Mouse (Mus musculus) hindbrain, embryonic 11.5 days (tissue): ENCODE data around the gene Vti1a. TPM values are rescaled to one million over a fixed set of nuclear protein-coding genes. Genes with fewer than 3 reads are reported as not detected.

Experiments used
- ATAC-seq: fragments of 200-750 bp; cut with Nextera tagmentation; 2 replicates; pipeline ENCODE4 v1.8.0; 2017; ENCODE audit warnings: mild to moderate bottlenecking, moderate TSS enrichment, moderate library complexity; ENCODE audit not compliant: low FRiP score
- DNase-seq: peaks from one replicate; pipeline ENCODE4 v3.0.0-alpha.2; 2015; ENCODE audit warnings: low spot score
- H3K27ac ChIP-seq: fragments of 300-500 bp; sonication (generic); 2 replicates; pipeline ENCODE4 v1.5.1; 2014; ENCODE audit warnings: mild to moderate bottlenecking, low read depth, low read length
- H3K27me3 ChIP-seq: fragments of 300-500 bp; sonication (generic); 2 replicates; pipeline ENCODE4 v1.6.1; 2014; ENCODE audit warnings: mild to moderate bottlenecking, low read length, moderate library complexity, mixed read lengths; ENCODE audit not compliant: control insufficient read depth, insufficient read depth
- H3K36me3 ChIP-seq: fragments of 300-500 bp; sonication (generic); 2 replicates; pipeline ENCODE4 v1.6.1; 2014; ENCODE audit warnings: mild to moderate bottlenecking, low read length, moderate library complexity, mixed read lengths; ENCODE audit not compliant: control insufficient read depth, insufficient read depth
- H3K4me1 ChIP-seq: fragments of 300-500 bp; sonication (generic); replicated peaks from 2 replicates; pipeline ENCODE4 v1.6.1; 2014; ENCODE audit warnings: low read length, mixed read lengths; ENCODE audit not compliant: control insufficient read depth, insufficient read depth
- H3K4me2 ChIP-seq: fragments of 300-500 bp; sonication (generic); replicated peaks from 2 replicates; pipeline ENCODE4 v1.6.1; 2014; ENCODE audit warnings: mild to moderate bottlenecking, low read depth, low read length
- H3K4me3 ChIP-seq: fragments of 300-500 bp; sonication (generic); 2 replicates; pipeline ENCODE4 v1.5.1; 2014; ENCODE audit warnings: low read depth, low read length
- H3K9ac ChIP-seq: fragments of 300-500 bp; sonication (generic); 2 replicates; pipeline ENCODE4 v1.6.1; 2014; ENCODE audit warnings: low read depth, low read length
- H3K9me3 ChIP-seq: fragments of 300-500 bp; sonication (generic); 2 replicates; pipeline ENCODE4 v1.6.1; 2016; ENCODE audit warnings: low read length; ENCODE audit not compliant: control insufficient read depth
- WGBS: fragments of 180-500 bp; shearing (Covaris S2); extraction: QIAGEN DNeasy Blood & Tissue Kit; methylation state at CpG from one replicate; pipeline ENCODE4 v1.1.7; 2014; 5-methylcytosine and 5-hydroxymethylcytosine counted together
- polyA plus RNA-seq: library from polyadenylated mRNA; unstranded; fragments of >200 nt; fragmentation: Nextera tagmentation; extraction: Ambion mirVana; gene quantifications from 2 replicates; pipeline ENCODE4 v1.2.1, GENCODE M21; 2014

Gene Vti1a
- polyA plus RNA-seq, 1 experiment from 2014 or later = 27.8 TPM

DNA sequence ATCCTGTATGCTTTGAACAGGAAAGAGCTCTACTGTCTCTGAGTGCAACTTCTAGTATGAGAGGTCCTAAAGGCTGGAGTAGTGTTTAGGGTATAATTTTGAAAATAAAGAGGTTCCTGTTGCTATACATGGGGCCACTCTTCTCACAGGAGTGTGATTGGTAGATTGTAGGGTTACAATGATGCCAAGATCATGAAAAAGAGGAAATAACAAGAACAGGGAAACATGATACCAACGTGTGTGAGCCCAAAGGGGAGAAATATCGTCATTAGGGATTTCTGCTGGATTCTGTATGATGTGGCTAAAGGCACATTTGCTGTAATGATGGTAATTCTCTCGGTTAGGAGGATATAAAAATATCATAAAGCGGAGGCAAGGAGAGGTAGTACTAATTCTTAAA lies 30.1 kb upstream of the Vti1a start:
- Histone ChIP-seq H3K36me3 (no peaks in the 10 kb centered on the region), H3K27me3 (no peaks in the 10 kb centered on the region), H3K4me3 (no peak overlapping the region), H3K27ac (no peak overlapping the region), H3K4me2 (no peak overlapping the region), H3K9ac (no peak overlapping the region), H3K4me1 (no peaks in the 10 kb centered on the region), H3K9me3 (no peaks in the 10 kb centered on the region)
- DNase-seq (no peak), ATAC-seq (no peak)
- WGBS = 84% methylated on average over 4 of the region's 4 CpGs

DNA sequence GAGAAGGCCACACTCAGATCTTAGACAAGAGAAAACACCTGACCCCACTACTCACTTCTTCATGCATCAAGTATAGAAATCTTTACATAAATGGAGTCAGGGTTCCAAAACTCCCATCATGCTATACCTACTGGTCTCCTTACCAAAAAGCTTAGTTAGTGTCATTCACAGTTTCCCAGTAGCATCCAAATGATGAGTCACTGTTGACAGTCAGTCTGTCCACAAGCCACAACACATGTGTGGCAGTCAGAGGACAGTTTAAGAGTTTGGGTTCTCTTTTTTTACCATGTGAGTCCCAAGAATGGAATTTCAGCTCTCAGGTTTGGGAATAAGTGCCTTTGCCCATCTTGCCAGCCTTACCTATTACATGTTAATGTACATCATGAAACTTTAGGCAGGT lies 27.1 kb upstream of the Vti1a start:
- no peaks in the 10 kb centered on the region for H3K36me3 ChIP-seq
- ATAC-seq = no peak
- H3K27ac ChIP-seq = no peak overlapping the region
- no peaks in the 10 kb centered on the region for H3K9me3 ChIP-seq
- no peak overlapping the region for H3K4me2 ChIP-seq
- H3K4me1 ChIP-seq = no peaks in the 10 kb centered on the region
- H3K9ac ChIP-seq = no peak overlapping the region
- no peak overlapping the region for H3K4me3 ChIP-seq
- DNase-seq = no peak
- H3K27me3 ChIP-seq = no peaks in the 10 kb centered on the region

DNA sequence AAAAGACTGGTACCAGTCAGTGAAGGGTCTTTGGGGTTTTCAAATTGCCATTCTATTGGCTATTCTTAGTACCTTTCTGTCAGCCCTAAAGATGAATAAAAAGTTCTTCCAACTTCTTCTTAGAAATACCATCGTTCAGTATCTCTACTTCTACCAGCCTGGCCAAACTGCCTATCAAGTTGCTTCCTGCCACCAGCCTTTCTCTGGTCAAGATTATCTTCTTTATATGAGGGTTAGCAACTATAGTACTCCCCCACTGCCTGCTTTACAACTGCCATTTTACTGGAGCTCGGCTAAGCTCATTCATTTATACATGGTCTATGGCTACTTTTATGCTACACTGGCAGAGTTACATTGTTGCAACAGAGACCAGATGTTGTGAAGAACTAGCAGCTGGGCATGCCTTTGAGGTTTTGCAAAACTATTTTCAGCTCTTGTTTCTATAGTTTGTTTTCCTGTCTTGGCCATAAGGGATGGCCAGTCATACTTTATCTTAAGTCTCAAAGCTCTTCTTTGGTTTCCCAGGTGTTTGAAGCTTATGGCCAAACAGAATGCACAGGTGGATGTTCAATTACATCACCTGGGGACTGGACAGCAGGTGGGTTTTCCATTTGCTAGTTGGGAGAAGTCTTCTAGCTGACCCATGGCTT lies 25.3 kb upstream of the Vti1a start:
- WGBS = 85% methylated on average over 2 of the region's 2 CpGs
- no peak overlapping the region for H3K4me3 ChIP-seq
- ATAC-seq (no peak), DNase-seq (no peak)
- H3K9me3 ChIP-seq = no peaks in the 10 kb centered on the region
- H3K27me3 ChIP-seq = no peaks in the 10 kb centered on the region
- no peak overlapping the region for H3K4me2 ChIP-seq
- no peaks in the 10 kb centered on the region for H3K4me1 ChIP-seq
- no peaks in the 10 kb centered on the region for H3K36me3 ChIP-seq
- H3K9ac ChIP-seq = no peak overlapping the region
- H3K27ac ChIP-seq = no peak overlapping the region

DNA sequence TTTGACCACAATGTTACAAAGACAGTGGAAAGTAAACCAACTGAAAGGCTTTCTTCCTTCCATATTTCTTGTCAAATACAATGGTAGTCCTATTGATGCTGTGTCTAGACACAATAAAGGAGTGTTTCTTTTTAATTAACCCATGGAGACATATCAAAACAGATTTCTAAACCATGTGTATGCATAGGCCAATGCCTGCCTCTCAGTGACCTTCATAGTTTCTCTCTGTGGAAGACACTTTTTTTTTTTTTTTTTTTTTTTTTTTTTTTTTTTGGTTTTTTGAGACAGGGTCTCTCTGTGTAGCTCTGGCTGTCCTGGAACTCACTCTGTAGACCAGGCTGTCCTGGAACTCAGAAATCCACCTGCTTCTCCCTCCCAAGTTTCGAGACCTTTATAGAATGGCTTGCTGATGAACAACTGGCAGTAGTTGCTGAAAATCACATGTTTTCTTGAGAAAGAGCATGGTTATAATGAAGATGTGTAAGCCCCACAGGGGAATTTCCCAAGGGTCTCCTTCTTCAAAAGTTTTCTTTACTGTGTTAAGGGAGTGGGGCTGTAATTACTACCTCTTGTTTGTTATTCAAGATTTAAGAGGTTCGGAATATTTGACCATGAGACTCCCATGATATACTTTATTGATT lies 23.8 kb upstream of the Vti1a start:
- Histone ChIP-seq H3K4me1 (no peaks in the 10 kb centered on the region), H3K27me3 (no peaks in the 10 kb centered on the region), H3K27ac (no peak overlapping the region), H3K4me3 (no peak overlapping the region), H3K4me2 (no peak overlapping the region), H3K9ac (no peak overlapping the region), H3K9me3 (no peaks in the 10 kb centered on the region), H3K36me3 (no peaks in the 10 kb centered on the region)
- ATAC-seq (no peak), DNase-seq (no peak)
- 90% methylated on average over 2 of the region's 2 CpGs for WGBS

DNA sequence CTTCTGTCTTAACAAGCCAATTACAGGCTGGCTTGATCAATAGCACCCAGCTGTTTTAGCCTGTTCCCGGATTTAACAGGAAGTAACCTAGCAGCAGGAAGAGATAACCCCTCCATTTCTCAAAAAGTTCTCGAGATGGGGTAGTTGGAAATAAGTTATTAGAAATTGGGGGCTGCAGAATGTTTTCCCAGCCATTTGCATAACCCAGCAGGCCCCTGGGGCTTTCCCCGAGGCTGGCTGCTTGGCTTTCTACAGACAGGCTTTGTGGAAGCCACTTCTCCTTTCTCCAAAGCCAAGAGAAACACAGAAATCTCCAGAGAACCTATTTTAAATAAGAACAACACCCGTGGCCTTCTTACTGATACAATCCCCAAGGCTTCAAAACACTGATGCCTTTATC lies 22.9 kb upstream of the Vti1a start:
- WGBS = 42% methylated on average over 4 of the region's 4 CpGs
- no peak for DNase-seq
- 0 out of 2 replicates have a peak overlapping the region, but pooled peaks have one; percentile 27 for H3K27ac ChIP-seq

DNA sequence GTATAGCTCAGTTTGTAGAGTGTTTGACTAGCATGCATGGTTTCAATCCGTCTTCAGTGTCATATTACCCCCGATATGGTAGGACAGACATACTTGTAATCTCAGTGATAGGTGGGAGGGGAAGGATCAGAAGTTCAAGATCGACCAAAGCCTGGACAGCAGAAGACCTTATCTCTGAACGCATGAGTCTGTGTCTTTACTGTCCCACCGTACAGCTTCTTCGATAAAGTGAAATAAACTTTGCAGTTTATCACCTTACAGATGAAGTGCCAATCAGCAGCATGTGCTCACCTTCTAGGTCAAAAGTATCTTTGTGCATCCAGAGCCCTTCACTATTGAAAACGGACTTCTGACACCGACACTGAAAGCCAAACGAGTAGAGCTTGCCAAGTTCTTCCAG lies 21.0 kb upstream of the Vti1a start:
- WGBS = 94% methylated on average over 9 of the region's 9 CpGs

More for the DNA sequence above, 22.9 kb upstream of the Vti1a start:
- H3K27me3 ChIP-seq = no peaks in the 10 kb centered on the region
- no peaks in the 10 kb centered on the region for H3K9me3 ChIP-seq
- no peaks in the 10 kb centered on the region for H3K4me1 ChIP-seq
- no peak overlapping the region for H3K4me2 ChIP-seq
- no peak overlapping the region for H3K9ac ChIP-seq
- no peak overlapping the region for H3K4me3 ChIP-seq
- H3K36me3 ChIP-seq = no peaks in the 10 kb centered on the region
- ATAC-seq = no peak

DNA sequence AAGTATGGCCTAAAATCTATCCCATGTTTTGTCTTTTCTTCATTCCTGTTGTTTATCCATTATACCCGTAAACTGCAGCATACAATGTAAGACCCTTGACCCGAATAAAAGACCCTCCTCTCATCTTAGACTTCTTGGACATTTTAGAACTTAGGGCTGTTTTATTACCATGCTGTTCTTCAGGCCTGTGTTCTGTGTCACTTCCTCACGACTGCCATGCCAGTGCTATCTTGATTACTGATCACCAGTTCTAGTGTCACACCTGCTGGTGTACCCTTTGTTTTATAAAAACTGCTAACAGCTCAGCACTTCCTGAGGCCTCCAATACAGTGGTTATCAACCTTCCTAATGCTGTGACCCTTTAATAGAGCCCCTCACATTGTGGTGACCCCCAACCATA lies 20.5 kb upstream of the Vti1a start:
- Histone ChIP-seq H3K9me3 (no peaks in the 10 kb centered on the region), H3K4me3 (no peak overlapping the region), H3K4me1 (no peaks in the 10 kb centered on the region), H3K4me2 (no peak overlapping the region), H3K27me3 (no peaks in the 10 kb centered on the region), H3K9ac (no peak overlapping the region), H3K36me3 (no peaks in the 10 kb centered on the region), H3K27ac (no peak overlapping the region)
- WGBS = 90% methylated on average over 3 of the region's 3 CpGs
- ATAC-seq = no peak
- DNase-seq = no peak

More for the DNA sequence above, 21.0 kb upstream of the Vti1a start:
- no peak for ATAC-seq
- Histone ChIP-seq H3K9me3 (no peaks in the 10 kb centered on the region), H3K27me3 (no peaks in the 10 kb centered on the region), H3K36me3 (no peaks in the 10 kb centered on the region), H3K4me1 (no peaks in the 10 kb centered on the region), H3K4me3 (no peak overlapping the region), H3K4me2 (no peak overlapping the region), H3K9ac (no peak overlapping the region), H3K27ac (no peak overlapping the region)
- no peak for DNase-seq

DNA sequence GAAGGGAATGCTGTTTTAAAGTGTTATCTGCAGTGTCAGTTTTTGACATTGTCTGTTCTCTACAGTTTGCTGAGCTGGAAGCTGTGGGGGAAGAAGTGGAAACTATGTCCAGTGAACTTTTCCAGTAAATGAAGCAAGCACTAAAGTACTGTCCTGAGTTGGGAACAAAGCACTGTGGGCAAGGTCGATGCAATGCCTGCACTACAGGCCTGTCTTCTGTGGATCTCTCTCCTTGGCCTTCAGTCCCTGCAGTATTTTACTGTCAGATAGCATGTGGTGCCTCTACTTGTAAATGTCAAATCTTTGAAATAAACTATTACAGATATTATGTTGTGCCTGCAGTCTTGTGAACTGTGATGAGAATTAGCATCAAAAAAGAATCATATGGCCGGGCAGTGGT lies 19.8 kb upstream of the Vti1a start:
- H3K27ac ChIP-seq = no peak overlapping the region
- WGBS = 94% methylated on average over 2 of the region's 2 CpGs
- H3K36me3 ChIP-seq = 0 out of 2 replicates have a peak, but pooled peaks cover 2% of the 10 kb centered on the region
- no peak overlapping the region for H3K4me2 ChIP-seq
- no peak overlapping the region for H3K9ac ChIP-seq
- H3K9me3 ChIP-seq = no peaks in the 10 kb centered on the region
- H3K4me3 ChIP-seq = no peak overlapping the region
- no peak for ATAC-seq
- no peaks in the 10 kb centered on the region for H3K4me1 ChIP-seq
- no peak for DNase-seq
- no peaks in the 10 kb centered on the region for H3K27me3 ChIP-seq

DNA sequence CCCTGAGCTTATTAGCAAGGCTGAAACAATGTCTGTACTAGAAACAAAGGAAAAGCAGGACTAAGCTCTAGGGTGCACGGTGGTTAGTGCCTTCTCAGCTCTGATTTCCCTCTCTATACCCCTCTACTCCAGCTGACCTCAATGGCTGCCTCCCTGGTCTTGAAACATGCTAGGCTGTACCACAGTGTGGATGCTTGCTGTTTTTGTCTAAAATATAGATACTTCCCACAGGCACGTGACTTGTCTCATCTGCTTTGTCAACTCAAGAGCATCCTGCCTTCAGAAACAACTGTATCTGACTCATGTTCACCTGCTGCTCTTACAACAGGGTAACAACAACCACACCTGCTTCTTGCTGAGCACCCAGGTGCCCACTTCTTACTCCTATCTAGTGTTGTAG lies 18.6 kb upstream of the Vti1a start:
- no peak overlapping the region for H3K4me3 ChIP-seq
- no peaks in the 10 kb centered on the region for H3K27me3 ChIP-seq
- H3K4me1 ChIP-seq = no peaks in the 10 kb centered on the region
- H3K9me3 ChIP-seq = no peaks in the 10 kb centered on the region
- no peak overlapping the region for H3K27ac ChIP-seq
- no peak for ATAC-seq
- H3K36me3 ChIP-seq = 0 out of 2 replicates have a peak, but pooled peaks cover 2% of the 10 kb centered on the region
- no peak overlapping the region for H3K9ac ChIP-seq
- WGBS = 98% methylated on average over 2 of the region's 2 CpGs
- no peak overlapping the region for H3K4me2 ChIP-seq
- no peak for DNase-seq
